Mouse (Mus musculus): ENCODE measurements around the gene Zranb3. TPM values are rescaled to one million over a fixed set of nuclear protein-coding genes. Genes with fewer than 3 reads are reported as not detected.
"Not testable (repeated sequence)": the region's sequence is repeated elsewhere in the genome, so short reads cannot be mapped to it uniquely, and the experiment has no call there.

Zranb3 gene
- polyA plus RNA-seq, 1 experiment from 2014 or later: 8.1 TPM

- WGBS (ENCODE audit: missing documents): 94% methylated on average over 2 of the region's 2 CpGs
- H3K4me3 ChIP-seq (ENCODE audit: inconsistent target): no peak overlapping the region
- H3K36me3 ChIP-seq (ENCODE audit: inconsistent target): no peaks in the 10 kb centered on the region
- H3K27ac ChIP-seq: no peak overlapping the region
- no peaks in the 10 kb centered on the region for H3K79me2 ChIP-seq (ENCODE audit: inconsistent target)
Observed at GRCm38 (mm10) chr1:128031524-128031923, 71.3 kb downstream of the Zranb3 start.

- Histone ChIP-seq H3K79me2 (ENCODE audit: inconsistent target) (no peaks in the 10 kb centered on the region), H3K27ac (no peak overlapping the region), H3K4me3 (ENCODE audit: inconsistent target) (no peak overlapping the region), H3K36me3 (ENCODE audit: inconsistent target) (no peaks in the 10 kb centered on the region)
- WGBS (ENCODE audit: missing documents): 98% methylated on average over 4 of the region's 4 CpGs
Observed at GRCm38 (mm10) chr1:128024363-128025114, 78.3 kb downstream of the Zranb3 start.

GRCm38 (mm10) chr1:128020001-128020770 is 82.7 kb downstream of the Zranb3 start:
- Histone ChIP-seq H3K27ac (peak overlapping the region; percentile 78), H3K4me3 (ENCODE audit: inconsistent target) (no peak overlapping the region), H3K36me3 (ENCODE audit: inconsistent target) (no peaks in the 10 kb centered on the region), H3K79me2 (ENCODE audit: inconsistent target) (peaks cover 11% of the 10 kb centered on the region)
- WGBS (ENCODE audit: missing documents): 84% methylated on average over 2 of the region's 2 CpGs

DNA sequence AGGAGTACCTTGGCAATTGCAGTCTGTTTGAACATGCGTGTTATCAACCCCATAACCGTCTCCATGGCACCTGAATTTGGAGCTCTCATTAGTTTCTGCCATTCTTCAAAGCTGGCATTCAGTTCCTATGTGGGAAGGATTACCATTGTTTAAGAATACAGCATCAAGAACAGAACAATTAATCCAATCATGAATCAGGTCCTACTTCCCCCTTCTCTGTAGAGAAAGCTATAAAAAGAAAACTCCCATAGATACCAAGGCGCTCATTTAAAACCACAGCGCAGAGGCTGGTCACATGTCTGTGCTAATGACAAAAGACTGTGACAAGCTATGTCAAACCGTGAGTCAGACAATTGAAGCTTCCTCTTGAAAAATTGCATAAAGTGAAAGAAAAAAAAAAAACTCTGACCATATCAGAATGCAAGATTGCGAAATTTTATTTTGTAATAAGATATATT is 86.8 kb downstream of the Zranb3 start:
- no peaks in the 10 kb centered on the region for H3K36me3 ChIP-seq (ENCODE audit: inconsistent target)
- peaks cover 27% of the 10 kb centered on the region for H3K79me2 ChIP-seq (ENCODE audit: inconsistent target)
- peak overlapping the region; percentile 89 for H3K27ac ChIP-seq
- H3K4me3 ChIP-seq (ENCODE audit: inconsistent target): no peak overlapping the region
- WGBS (ENCODE audit: missing documents): 22% methylated on average over 6 of the region's 6 CpGs

DNA sequence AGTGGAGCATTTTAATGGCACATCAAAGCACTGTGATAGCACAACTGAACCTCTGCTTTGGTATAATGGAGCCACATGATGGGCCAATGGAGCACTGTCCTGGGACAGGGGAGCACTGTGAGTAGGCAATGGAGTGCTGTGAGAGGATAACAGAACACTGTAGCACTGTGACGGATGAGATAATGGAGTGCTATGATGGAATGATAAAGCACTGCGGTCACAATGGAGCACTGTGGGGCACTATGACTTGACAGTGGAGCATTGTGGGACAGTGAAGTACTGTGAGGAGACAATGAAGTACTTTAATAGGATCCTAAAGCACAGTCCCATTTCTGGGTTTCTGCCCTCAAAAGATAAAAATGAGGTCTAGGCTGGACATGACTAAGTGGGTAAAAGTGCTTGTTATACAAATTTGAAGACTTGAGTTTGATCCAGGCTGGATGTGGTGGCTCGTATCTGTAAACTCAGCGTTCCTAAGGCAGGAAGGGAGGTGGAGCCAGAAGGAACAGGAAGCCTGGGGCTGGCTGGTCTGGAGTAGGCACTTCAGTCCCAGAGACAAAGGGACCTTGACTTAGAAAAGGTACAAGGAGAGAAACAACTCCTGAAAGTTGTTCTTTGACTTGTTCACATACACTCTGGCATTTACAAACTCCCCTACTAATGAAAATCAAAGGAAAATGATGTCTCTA is 89.0 kb downstream of the Zranb3 start:
- peaks cover 27% of the 10 kb centered on the region for H3K79me2 ChIP-seq (ENCODE audit: inconsistent target)
- no peak overlapping the region for H3K4me3 ChIP-seq (ENCODE audit: inconsistent target)
- WGBS (ENCODE audit: missing documents): 60% methylated on average over 4 of the region's 4 CpGs
- H3K27ac ChIP-seq: peak overlapping the region; percentile 89
- H3K36me3 ChIP-seq (ENCODE audit: inconsistent target): no peaks in the 10 kb centered on the region

GRCm38 (mm10) chr1:128009751-128010150 is 93.1 kb downstream of the Zranb3 start:
- 100% methylated on average over 2 of the region's 2 CpGs for WGBS (ENCODE audit: missing documents)
- Histone ChIP-seq H3K4me3 (ENCODE audit: inconsistent target) (no peak overlapping the region), H3K27ac (no peak overlapping the region), H3K36me3 (ENCODE audit: inconsistent target) (no peaks in the 10 kb centered on the region), H3K79me2 (ENCODE audit: inconsistent target) (peaks cover 12% of the 10 kb centered on the region; the same call in 1 of the 2 replicates)

DNA sequence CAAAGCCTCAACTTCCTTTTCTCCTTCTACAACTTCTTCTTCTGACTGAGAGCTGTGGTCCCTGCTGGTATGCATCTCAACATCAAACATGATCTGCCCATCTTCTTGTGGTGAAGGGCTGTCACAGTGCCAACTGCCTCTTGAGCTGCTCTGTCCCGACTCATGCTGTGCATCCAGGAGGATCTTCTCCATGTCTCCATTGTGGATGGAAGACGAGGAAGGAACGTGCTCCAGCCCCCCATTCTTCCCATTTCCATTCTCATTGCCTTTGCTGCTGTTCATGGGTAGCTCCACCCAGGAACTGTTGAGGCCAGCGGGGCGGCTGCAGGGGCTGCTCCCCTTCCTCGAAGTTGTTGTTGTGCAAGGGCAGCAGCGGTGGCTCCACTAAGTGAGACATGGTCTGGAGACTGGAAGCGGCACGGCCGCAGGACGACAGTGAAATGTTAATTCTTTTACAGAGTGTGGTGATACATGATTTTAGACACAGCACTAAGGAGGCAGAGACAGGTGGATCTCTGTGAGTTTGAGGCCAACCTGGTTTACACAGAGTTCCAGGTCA is 96.7 kb downstream of the Zranb3 start:
- H3K79me2 ChIP-seq (ENCODE audit: inconsistent target); H3K4me3 ChIP-seq (ENCODE audit: inconsistent target); H3K36me3 ChIP-seq (ENCODE audit: inconsistent target): not testable (repeated sequence)
- 33% methylated on average over 8 of the region's 11 CpGs for WGBS (ENCODE audit: missing documents)
- peak overlapping the region; percentile 83 for H3K27ac ChIP-seq

DNA sequence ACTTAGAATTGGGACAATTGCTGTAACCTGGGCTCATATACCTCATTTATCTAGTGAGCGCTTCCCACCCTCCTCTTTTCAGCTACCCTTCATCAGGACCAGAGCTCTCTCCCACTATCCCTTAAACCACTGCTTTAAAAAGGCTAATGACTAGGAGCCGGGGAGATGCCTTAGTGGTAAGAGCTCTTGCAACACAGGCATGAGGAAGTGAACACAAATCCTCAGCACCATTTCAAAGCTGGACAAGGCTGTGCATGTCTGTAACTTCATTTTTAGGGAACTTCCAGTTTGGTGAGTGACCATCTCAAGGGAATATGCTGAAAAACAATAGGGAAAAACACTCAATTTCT is 98.5 kb downstream of the Zranb3 start:
- Histone ChIP-seq H3K27ac (peak overlapping the region; percentile 83), H3K79me2 (ENCODE audit: inconsistent target) (no peaks in the 10 kb centered on the region), H3K36me3 (ENCODE audit: inconsistent target) (no peaks in the 10 kb centered on the region), H3K4me3 (ENCODE audit: inconsistent target) (no peak overlapping the region)
- 35% methylated on average over 2 of the region's 2 CpGs for WGBS (ENCODE audit: missing documents)

DNA sequence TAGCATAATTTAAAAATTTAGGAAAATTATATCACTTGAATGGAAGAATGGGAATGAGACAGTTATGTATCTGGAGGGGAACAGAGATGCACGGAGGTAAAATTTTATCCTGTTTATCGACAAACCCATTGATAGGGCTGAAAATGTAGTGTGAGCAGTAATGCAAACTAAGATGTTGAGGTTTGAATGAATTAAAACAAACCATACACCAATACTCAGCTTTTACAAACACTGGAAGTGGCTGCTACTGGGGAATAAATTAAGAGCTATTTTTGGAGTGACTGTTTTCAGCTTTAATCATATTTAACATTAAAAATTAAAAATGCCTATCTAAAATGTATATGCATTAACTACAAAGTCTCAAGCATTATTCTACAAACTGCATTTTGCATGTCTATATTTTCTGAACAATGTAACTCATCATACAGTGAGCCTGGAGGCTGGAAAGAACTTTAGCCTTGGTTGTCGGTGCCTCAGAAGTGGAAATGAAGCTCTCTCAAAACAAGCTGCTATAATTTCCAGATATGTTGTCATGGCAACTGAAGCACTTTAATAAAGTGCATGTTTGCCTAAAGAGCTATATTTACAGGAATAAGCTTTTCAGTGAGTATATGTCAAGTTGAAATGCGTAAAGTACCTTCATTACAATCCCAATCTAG is 99.0 kb downstream of the Zranb3 start:
- Histone ChIP-seq H3K36me3 (ENCODE audit: inconsistent target) (no peaks in the 10 kb centered on the region), H3K79me2 (ENCODE audit: inconsistent target) (no peaks in the 10 kb centered on the region), H3K27ac (peak overlapping the region; percentile 83), H3K4me3 (ENCODE audit: inconsistent target) (no peak overlapping the region)
- 95% methylated on average over 4 of the region's 4 CpGs for WGBS (ENCODE audit: missing documents)

GRCm38 (mm10) chr1:128002159-128002558 is 100.7 kb downstream of the Zranb3 start:
- 100% methylated on average over 2 of the region's 2 CpGs for WGBS (ENCODE audit: missing documents)
- Histone ChIP-seq H3K27ac (no peak overlapping the region), H3K79me2 (ENCODE audit: inconsistent target) (no peaks in the 10 kb centered on the region), H3K4me3 (ENCODE audit: inconsistent target) (no peak overlapping the region), H3K36me3 (ENCODE audit: inconsistent target) (no peaks in the 10 kb centered on the region)

DNA sequence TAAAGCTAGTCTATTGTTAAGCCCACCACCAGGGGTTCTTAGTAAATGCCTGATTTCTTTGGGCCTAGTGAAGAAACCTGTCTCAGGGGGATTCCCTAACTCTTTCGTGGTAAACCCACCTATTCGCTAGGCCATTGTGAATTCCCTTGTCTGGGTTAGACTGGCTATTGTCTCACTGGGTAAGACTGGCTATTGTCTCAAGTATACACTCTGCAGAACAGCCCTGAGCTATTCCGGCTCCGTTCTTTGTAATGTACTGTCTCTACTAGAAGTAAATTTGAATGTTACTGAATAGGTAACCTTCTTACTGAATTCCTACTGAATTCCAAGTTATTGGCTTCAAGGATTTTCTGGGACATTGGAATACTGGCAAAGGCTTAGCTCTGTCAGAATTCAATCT is 101.9 kb downstream of the Zranb3 start:
- WGBS (ENCODE audit: missing documents): 100% methylated on average over 4 of the region's 4 CpGs
- H3K27ac ChIP-seq; H3K4me3 ChIP-seq (ENCODE audit: inconsistent target); H3K79me2 ChIP-seq (ENCODE audit: inconsistent target); H3K36me3 ChIP-seq (ENCODE audit: inconsistent target): not testable (repeated sequence)

GRCm38 (mm10) chr1:127993892-127994291 is 109.0 kb downstream of the Zranb3 start:
- H3K79me2 ChIP-seq (ENCODE audit: inconsistent target): no peaks in the 10 kb centered on the region
- no peak overlapping the region for H3K4me3 ChIP-seq (ENCODE audit: inconsistent target)
- WGBS (ENCODE audit: missing documents): 92% methylated on average over 4 of the region's 4 CpGs
- H3K36me3 ChIP-seq (ENCODE audit: inconsistent target): no peaks in the 10 kb centered on the region
- no peak overlapping the region for H3K27ac ChIP-seq

- Histone ChIP-seq H3K27ac (0 out of 2 replicates have a peak overlapping the region, but pooled peaks have one; percentile 12), H3K79me2 (ENCODE audit: inconsistent target) (no peaks in the 10 kb centered on the region), H3K36me3 (ENCODE audit: inconsistent target) (no peaks in the 10 kb centered on the region), H3K4me3 (ENCODE audit: inconsistent target) (no peak overlapping the region)
- 92% methylated on average over 8 of the region's 9 CpGs for WGBS (ENCODE audit: missing documents)
Observed at GRCm38 (mm10) chr1:127989876-127990731, 112.7 kb downstream of the Zranb3 start.
